Mouse (Mus musculus): ENCODE measurements around the gene Grin2a.

- TF ChIP-seq POLR2A (IDR thresholded peaks at IDR 0.05; ENCODE audit: low read depth, low read length) (no peak), CTCF (IDR thresholded peaks at IDR 0.05; ENCODE audit: extremely low read depth, insufficient read length, insufficient replicate concordance, low read depth, low read length) (no peak)
Observed at GRCm38 (mm10) chr16:9964469-9964868, 30.9 kb downstream of the Grin2a start.

Measured in small intestine, adult 2 months (tissue).